Mouse (Mus musculus) heart, postnatal 0 days (tissue): ENCODE results near the gene Ubr2. TPM values are rescaled to one million over a fixed set of nuclear protein-coding genes. Genes with fewer than 3 reads are reported as not detected.

ENCODE experiments used
- ATAC-seq: fragments of 200-750 bp; cut with Nextera tagmentation; 2 replicates; pipeline ENCODE4 v1.8.0; 2017; ENCODE audit warnings: low read depth, moderate number of reproducible peaks, moderate library complexity; ENCODE audit not compliant: insufficient read depth
- DNase-seq: peaks from one replicate; pipeline ENCODE4 v3.0.0-alpha.2; 2016; ENCODE audit warnings: low spot score
- H3K27ac ChIP-seq: fragments of 300-500 bp; sonication (generic); 2 replicates; pipeline ENCODE4 v1.5.1; 2014; ENCODE audit warnings: low read depth, mild to moderate bottlenecking
- H3K27me3 ChIP-seq: fragments of 300-500 bp; sonication (generic); 2 replicates; pipeline ENCODE4 v1.6.1; 2014; ENCODE audit warnings: low read length, mixed read lengths; ENCODE audit not compliant: control insufficient read depth, insufficient read depth
- H3K36me3 ChIP-seq: fragments of 300-500 bp; sonication (generic); replicated peaks from 2 replicates; pipeline ENCODE4 v1.6.1; 2014; ENCODE audit warnings: low read length, mixed read lengths; ENCODE audit not compliant: control insufficient read depth, insufficient read depth
- H3K4me1 ChIP-seq: fragments of 300-500 bp; sonication (generic); 2 replicates; pipeline ENCODE4 v1.6.1; 2014; ENCODE audit warnings: antibody characterized with exemption; ENCODE audit not compliant: control insufficient read depth, insufficient read depth
- H3K4me2 ChIP-seq: fragments of 300-500 bp; sonication (generic); 2 replicates; pipeline ENCODE4 v1.6.1; 2014; ENCODE audit warnings: low read depth, mild to moderate bottlenecking, low read length, moderate library complexity
- H3K4me3 ChIP-seq: fragments of 300-500 bp; sonication (generic); 2 replicates; pipeline ENCODE4 v1.5.1; 2014; ENCODE audit warnings: low read depth, low read length
- H3K9ac ChIP-seq: fragments of 300-500 bp; sonication (generic); replicated peaks from 2 replicates; pipeline ENCODE4 v1.6.1; 2014; ENCODE audit warnings: low read depth, low read length, mixed read lengths
- H3K9me3 ChIP-seq: fragments of 300-500 bp; sonication (generic); replicated peaks from 2 replicates; pipeline ENCODE4 v1.6.1; 2016; ENCODE audit warnings: low read length; ENCODE audit not compliant: control insufficient read depth
- CTCF ChIP-seq: IDR thresholded peaks from 2 replicates; pipeline ENCODE4 v1.5.1; 2016; ENCODE audit warnings: antibody characterized with exemption, control low read depth, low read depth
- EP300 ChIP-seq: IDR thresholded peaks from 2 replicates; pipeline ENCODE4 v1.6.1; 2016; ENCODE audit warnings: antibody characterized with exemption, low read depth
- WGBS: fragments of 180-500 bp; shearing (Covaris S2); extraction: QIAGEN DNeasy Blood & Tissue Kit; methylation state at CpG from one replicate; pipeline ENCODE4 v1.1.7; 2014; 5-methylcytosine and 5-hydroxymethylcytosine counted together
- polyA plus RNA-seq: library from polyadenylated mRNA; unstranded; fragments of >200 nt; fragmentation: Nextera tagmentation; extraction: Ambion mirVana; gene quantifications from 2 replicates; pipeline ENCODE4 v1.2.1, GENCODE M21; 2015
- total RNA-seq: library from RNA; depleted of rRNA; stranded (reverse); fragments of >200 nt; gene quantifications from 2 replicates; pipeline ENCODE4 v1.2.3, GENCODE M21; 2014; ENCODE audit warnings: low replicate concordance

The Ubr2 gene
- total and polyA plus RNA-seq, 2 experiments from 2014 or later, result 10.8 to 37.4 TPM

DNA sequence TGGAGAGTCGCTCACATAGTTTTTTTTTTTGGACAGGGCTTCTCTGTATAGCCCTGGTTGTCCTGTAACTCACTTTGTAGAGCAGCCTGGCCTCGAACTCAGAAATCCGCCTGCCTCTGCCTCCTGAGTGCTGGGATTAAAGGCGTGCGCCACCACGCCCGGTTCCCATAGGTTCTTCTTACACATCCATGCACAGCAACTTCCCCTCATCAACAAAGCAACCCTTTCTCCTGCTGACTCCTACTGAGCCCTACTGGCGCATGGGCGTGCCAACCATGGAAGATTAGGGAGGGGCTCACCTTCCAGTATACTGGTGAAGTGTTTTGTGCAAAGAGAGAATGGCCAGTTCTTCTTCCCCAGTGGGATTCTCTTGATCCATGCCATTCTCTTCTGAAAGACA lies 67.9 kb downstream of the Ubr2 start:
- Histone ChIP-seq H3K27ac (no peak overlapping the region), H3K27me3 (no peaks in the 10 kb centered on the region), H3K4me2 (no peak overlapping the region), H3K4me3 (no peak overlapping the region), H3K9ac (no peak overlapping the region), H3K4me1 (no peaks in the 10 kb centered on the region), H3K36me3 (peaks cover 100% of the 10 kb centered on the region), H3K9me3 (no peaks in the 10 kb centered on the region)
- no peak for TF ChIP-seq EP300
- no peak for DNase-seq
- 92% methylated on average over 9 of the region's 9 CpGs for WGBS
- ATAC-seq, result no peak

DNA sequence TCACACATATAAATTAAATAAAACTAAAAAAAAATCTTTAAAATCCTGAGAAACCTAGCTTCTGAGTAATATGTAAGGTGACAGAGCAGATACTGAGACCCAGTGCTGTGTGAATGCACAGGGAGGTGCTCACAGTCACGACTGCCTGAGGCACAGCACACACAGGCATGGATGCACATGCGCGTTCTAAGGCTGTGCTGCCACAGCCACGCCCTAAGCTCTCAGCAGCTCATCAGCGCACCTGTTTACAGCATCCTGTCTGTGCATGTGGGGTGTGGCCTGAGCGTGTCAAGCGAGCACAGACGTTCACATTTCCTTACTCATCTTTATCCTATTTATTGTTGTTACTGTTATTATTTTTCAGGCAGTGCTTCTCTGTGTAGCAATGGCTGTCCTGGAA lies 69.9 kb downstream of the Ubr2 start:
- no peaks in the 10 kb centered on the region for H3K9me3 ChIP-seq
- TF ChIP-seq CTCF (no peak), EP300 (no peak)
- WGBS, result 91% methylated on average over 8 of the region's 8 CpGs
- H3K4me1 ChIP-seq, result no peaks in the 10 kb centered on the region
- ATAC-seq (no peak), DNase-seq (no peak)
- H3K27ac ChIP-seq, result no peak overlapping the region
- H3K4me2 ChIP-seq, result no peak overlapping the region
- H3K27me3 ChIP-seq, result no peaks in the 10 kb centered on the region
- H3K4me3 ChIP-seq, result no peak overlapping the region
- H3K36me3 ChIP-seq, result peaks cover 100% of the 10 kb centered on the region
- no peak overlapping the region for H3K9ac ChIP-seq

DNA sequence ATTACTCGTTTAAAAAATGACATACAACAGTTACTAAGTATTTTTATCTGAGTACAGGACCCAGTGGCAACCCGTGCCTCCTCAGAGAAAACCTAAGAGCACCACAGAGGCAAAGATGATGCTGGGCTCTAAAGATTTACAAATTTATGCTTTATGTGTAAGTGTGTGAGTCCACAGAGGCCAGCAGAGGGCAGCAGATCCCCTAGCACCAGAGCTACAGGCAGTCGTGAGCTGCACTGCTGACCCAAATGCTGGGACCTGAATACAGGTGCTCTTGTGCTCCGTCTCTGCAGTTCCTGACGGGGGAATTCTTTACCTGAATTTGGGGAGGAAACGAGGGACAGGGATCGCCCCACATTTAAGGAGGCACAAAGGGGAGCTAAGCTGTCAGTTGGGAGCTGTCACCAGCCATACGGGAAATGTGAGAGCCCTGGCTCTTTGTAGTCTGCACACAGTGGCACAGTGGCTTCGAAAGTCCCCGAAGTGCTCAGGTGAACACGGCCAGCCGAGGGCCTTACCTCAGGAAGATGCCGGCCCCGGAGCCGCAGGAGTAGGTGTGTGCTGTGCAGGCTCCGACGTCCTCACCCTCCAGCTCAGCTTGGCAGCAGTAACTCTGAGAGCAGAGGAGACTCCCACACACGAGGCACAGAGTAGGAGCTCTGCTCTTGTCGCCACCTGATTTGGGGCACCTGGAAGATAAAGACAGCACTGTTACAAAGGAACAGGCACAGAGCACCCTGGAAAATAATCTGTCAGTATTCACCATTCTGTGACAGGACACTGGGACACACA lies 76.6 kb downstream of the Ubr2 start:
- H3K27me3 ChIP-seq, result no peaks in the 10 kb centered on the region
- H3K9ac ChIP-seq, result no peak overlapping the region
- WGBS, result 78% methylated on average over 19 of the region's 19 CpGs
- no peaks in the 10 kb centered on the region for H3K4me1 ChIP-seq
- DNase-seq, result peak; percentile 25
- no peak overlapping the region for H3K27ac ChIP-seq
- no peak for ATAC-seq
- H3K9me3 ChIP-seq, result no peaks in the 10 kb centered on the region
- TF ChIP-seq EP300 (no peak), CTCF (peak; percentile 67)
- H3K36me3 ChIP-seq, result peaks cover 99% of the 10 kb centered on the region
- H3K4me3 ChIP-seq, result no peak overlapping the region
- H3K4me2 ChIP-seq, result no peak overlapping the region

DNA sequence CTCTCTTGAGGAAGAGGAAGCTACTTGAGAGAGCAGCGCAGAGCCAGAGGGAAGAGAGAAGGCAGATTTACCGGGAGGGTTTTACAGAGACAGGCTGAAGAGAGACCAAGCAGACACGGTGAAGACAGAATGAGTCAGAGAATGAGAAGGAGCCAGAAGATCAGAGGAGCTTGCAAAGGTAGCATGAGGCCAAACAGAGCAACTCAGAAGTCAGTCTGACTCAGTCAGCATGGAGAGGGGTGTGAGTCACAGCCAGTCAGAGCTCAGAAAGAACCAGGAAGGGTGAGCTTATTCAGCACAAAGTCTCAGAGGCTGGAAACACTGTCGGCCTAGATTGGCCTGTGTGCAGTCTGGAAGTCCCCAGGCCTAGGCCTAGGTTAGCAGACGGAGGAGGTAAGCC lies 77.4 kb downstream of the Ubr2 start:
- Histone ChIP-seq H3K4me1 (no peaks in the 10 kb centered on the region), H3K27me3 (no peaks in the 10 kb centered on the region), H3K9ac (no peak overlapping the region), H3K4me3 (no peak overlapping the region), H3K27ac (no peak overlapping the region), H3K9me3 (no peaks in the 10 kb centered on the region), H3K4me2 (no peak overlapping the region), H3K36me3 (peaks cover 98% of the 10 kb centered on the region)
- no peak for TF ChIP-seq EP300
- DNase-seq (no peak), ATAC-seq (no peak)
- 85% methylated on average over 5 of the region's 5 CpGs for WGBS

- Histone ChIP-seq H3K9me3 (no peaks in the 10 kb centered on the region), H3K4me2 (no peak overlapping the region), H3K27ac (no peak overlapping the region), H3K27me3 (no peaks in the 10 kb centered on the region), H3K36me3 (peaks cover 71% of the 10 kb centered on the region), H3K4me1 (no peaks in the 10 kb centered on the region), H3K9ac (no peak overlapping the region), H3K4me3 (no peak overlapping the region)
- TF ChIP-seq CTCF (no peak), EP300 (no peak)
- 85% methylated on average over 7 of the region's 7 CpGs for WGBS
- no peak for ATAC-seq
- no peak for DNase-seq
Observed at GRCm38 (mm10) chr17:46929897-46930296, 80.5 kb downstream of the Ubr2 start.

- ATAC-seq (no peak), DNase-seq (no peak)
- Histone ChIP-seq H3K36me3 (peaks cover 65% of the 10 kb centered on the region), H3K9ac (no peak overlapping the region), H3K27ac (no peak overlapping the region), H3K4me1 (no peaks in the 10 kb centered on the region), H3K4me3 (no peak overlapping the region), H3K4me2 (no peak overlapping the region), H3K9me3 (no peaks in the 10 kb centered on the region), H3K27me3 (no peaks in the 10 kb centered on the region)
- TF ChIP-seq CTCF (no peak), EP300 (no peak)
- WGBS, result 82% methylated on average over 12 of the region's 12 CpGs
Observed at GRCm38 (mm10) chr17:46929277-46929676, 81.1 kb downstream of the Ubr2 start.
